Mouse (Mus musculus) kidney, postnatal 0 days (tissue): Measurements from ENCODE around the gene Bmf. TPM values are rescaled to one million over a fixed set of nuclear protein-coding genes. Genes with fewer than 3 reads are reported as not detected.

Experiments used
- ATAC-seq: fragments of 200-750 bp; cut with Nextera tagmentation; replicated peaks from 2 replicates; pipeline ENCODE4 v1.8.0; 2017; ENCODE audit warnings: low read depth, moderate number of reproducible peaks, moderate TSS enrichment, moderate library complexity; ENCODE audit not compliant: low FRiP score
- DNase-seq: peaks from one replicate; pipeline ENCODE4 v3.0.0-alpha.2; 2016; ENCODE audit warnings: low spot score
- H3K27ac ChIP-seq: fragments of 300-500 bp; sonication (generic); 2 replicates; pipeline ENCODE4 v1.5.1; 2014; ENCODE audit warnings: mild to moderate bottlenecking
- H3K27me3 ChIP-seq: fragments of 300-500 bp; sonication (generic); 2 replicates; pipeline ENCODE4 v1.6.1; 2014; ENCODE audit warnings: low read length, mixed read lengths; ENCODE audit not compliant: insufficient read depth
- H3K36me3 ChIP-seq: fragments of 300-500 bp; sonication (generic); 2 replicates; pipeline ENCODE4 v1.6.1; 2014; ENCODE audit warnings: low read length, mixed read lengths; ENCODE audit not compliant: insufficient read depth
- H3K4me1 ChIP-seq: fragments of 300-500 bp; sonication (generic); replicated peaks from 2 replicates; pipeline ENCODE4 v1.6.1; 2014; ENCODE audit warnings: antibody characterized with exemption, low read length, mixed read lengths; ENCODE audit not compliant: insufficient read depth
- H3K4me2 ChIP-seq: fragments of 300-500 bp; sonication (generic); 2 replicates; pipeline ENCODE4 v1.6.1; 2014; ENCODE audit warnings: mild to moderate bottlenecking, low read length, moderate library complexity, mixed read lengths
- H3K4me3 ChIP-seq: fragments of 300-500 bp; sonication (generic); replicated peaks from 2 replicates; pipeline ENCODE4 v1.5.1; 2014; ENCODE audit warnings: low read depth, low read length
- H3K9ac ChIP-seq: fragments of 300-500 bp; sonication (generic); 2 replicates; pipeline ENCODE4 v1.6.1; 2014; ENCODE audit warnings: low read depth, low read length
- H3K9me3 ChIP-seq: fragments of 300-500 bp; sonication (generic); replicated peaks from 2 replicates; pipeline ENCODE4 v1.6.1; 2016; ENCODE audit warnings: low read length, inconsistent platforms, mixed read lengths
- CTCF ChIP-seq: IDR thresholded peaks from 2 replicates; pipeline ENCODE4 v1.5.1; 2016; ENCODE audit warnings: antibody characterized with exemption, low read depth, mild to moderate bottlenecking, moderate library complexity
- WGBS: fragments of 180-500 bp; shearing (Covaris S2); extraction: QIAGEN DNeasy Blood & Tissue Kit; methylation state at CpG from one replicate; pipeline ENCODE4 v1.1.7; 2014; 5-methylcytosine and 5-hydroxymethylcytosine counted together
- polyA plus RNA-seq: library from polyadenylated mRNA; unstranded; fragments of >200 nt; fragmentation: Nextera tagmentation; extraction: Ambion mirVana; gene quantifications from 2 replicates; pipeline ENCODE4 v1.2.1, GENCODE M21; 2015

Gene Bmf
- polyA plus RNA-seq, 1 experiment from 2014 or later = 5.3 TPM

GRCm38 (mm10) chr2:118551606-118552005, 2.1 kb upstream of the Bmf start:
- ATAC-seq = no peak
- Histone ChIP-seq H3K36me3 (no peaks in the 10 kb centered on the region), H3K9me3 (no peaks in the 10 kb centered on the region), H3K4me2 (no peak overlapping the region), H3K27me3 (no peaks in the 10 kb centered on the region), H3K4me1 (peaks cover 19% of the 10 kb centered on the region), H3K9ac (no peak overlapping the region), H3K27ac (no peak overlapping the region), H3K4me3 (no peak overlapping the region)
- TF ChIP-seq CTCF = no peak
- no peak for DNase-seq
- 65% methylated on average over 2 of the region's 2 CpGs for WGBS

GRCm38 (mm10) chr2:118548421-118549221, 866 bp downstream of the Bmf start:
- H3K4me2 ChIP-seq = peak overlapping the region; percentile 82
- peak overlapping the region; percentile 54 for H3K27ac ChIP-seq
- no peaks in the 10 kb centered on the region for H3K9me3 ChIP-seq
- peaks cover 46% of the 10 kb centered on the region for H3K4me1 ChIP-seq
- WGBS = 0% methylated on average over 18 of the region's 18 CpGs
- peak overlapping the region; percentile 74 for H3K9ac ChIP-seq
- H3K27me3 ChIP-seq = no peaks in the 10 kb centered on the region
- DNase-seq (peak; percentile 76), ATAC-seq (no peak)
- H3K36me3 ChIP-seq = no peaks in the 10 kb centered on the region
- TF ChIP-seq CTCF = peak; percentile 41; the same call in 1 of the 2 replicates
- peak overlapping the region; percentile 76 for H3K4me3 ChIP-seq

- H3K36me3 ChIP-seq = no peaks in the 10 kb centered on the region
- ATAC-seq (no peak), DNase-seq (peak; percentile 47)
- H3K27me3 ChIP-seq = no peaks in the 10 kb centered on the region
- 8% methylated on average over 9 of the region's 9 CpGs for WGBS
- peak overlapping the region; percentile 82 for H3K4me2 ChIP-seq
- H3K4me1 ChIP-seq = peaks cover 57% of the 10 kb centered on the region
- H3K9me3 ChIP-seq = no peaks in the 10 kb centered on the region
- H3K9ac ChIP-seq = peak overlapping the region; percentile 9; the same call in 1 of the 2 replicates
- no peak for TF ChIP-seq CTCF
- H3K27ac ChIP-seq = peak overlapping the region; percentile 44
- H3K4me3 ChIP-seq = peak overlapping the region; percentile 76
These were observed 1.9 kb downstream of the Bmf start for GRCm38 (mm10) chr2:118547541-118548016.

- H3K9me3 ChIP-seq = no peaks in the 10 kb centered on the region
- ATAC-seq (no peak), DNase-seq (no peak)
- 0 out of 2 replicates have a peak overlapping the region, but pooled peaks have one; percentile 9 for H3K9ac ChIP-seq
- no peak overlapping the region for H3K4me3 ChIP-seq
- no peaks in the 10 kb centered on the region for H3K36me3 ChIP-seq
- H3K27me3 ChIP-seq = no peaks in the 10 kb centered on the region
- H3K27ac ChIP-seq = 0 out of 2 replicates have a peak overlapping the region, but pooled peaks have one; percentile 78
- 46% methylated on average over 3 of the region's 3 CpGs for WGBS
- peak overlapping the region; percentile 82 for H3K4me2 ChIP-seq
- peaks cover 62% of the 10 kb centered on the region for H3K4me1 ChIP-seq
- TF ChIP-seq CTCF = no peak
These were observed 2.7 kb downstream of the Bmf start for GRCm38 (mm10) chr2:118546798-118547165.

GRCm38 (mm10) chr2:118546104-118546797, 3.2 kb downstream of the Bmf start:
- Histone ChIP-seq H3K4me3 (no peak overlapping the region), H3K4me1 (peaks cover 67% of the 10 kb centered on the region), H3K9me3 (no peaks in the 10 kb centered on the region), H3K9ac (peak overlapping the region; percentile 36; the same call in 1 of the 2 replicates), H3K4me2 (peak overlapping the region; percentile 82), H3K27me3 (no peaks in the 10 kb centered on the region), H3K36me3 (no peaks in the 10 kb centered on the region), H3K27ac (peak overlapping the region; percentile 78)
- WGBS = 20% methylated on average over 5 of the region's 5 CpGs
- TF ChIP-seq CTCF = no peak
- DNase-seq = no peak
- ATAC-seq = no peak

- H3K36me3 ChIP-seq = no peaks in the 10 kb centered on the region
- no peak overlapping the region for H3K4me3 ChIP-seq
These were observed 4.0 kb downstream of the Bmf start for GRCm38 (mm10) chr2:118545242-118546103.

More at GRCm38 (mm10) chr2:118545242-118546103, 4.0 kb downstream of the Bmf start:
- peak; percentile 95 for DNase-seq
- peak; percentile 2; the same call in 1 of the 2 replicates for ATAC-seq
- Histone ChIP-seq H3K4me1 (peaks cover 74% of the 10 kb centered on the region), H3K9me3 (no peaks in the 10 kb centered on the region), H3K27me3 (no peaks in the 10 kb centered on the region), H3K4me2 (peak overlapping the region; percentile 82; the same call in 1 of the 2 replicates), H3K27ac (peak overlapping the region; percentile 78), H3K9ac (peak overlapping the region; percentile 36; the same call in 1 of the 2 replicates)
- TF ChIP-seq CTCF = peak; percentile 90
- 22% methylated on average over 23 of the region's 23 CpGs for WGBS
